Mouse (Mus musculus): ENCODE data around the gene H2-M3. TPM values are rescaled to one million over a fixed set of nuclear protein-coding genes. Genes with fewer than 3 reads are reported as not detected.

The H2-M3 gene
- polyA plus RNA-seq (2017; shearing (Covaris generic)): 100 to 1,000 TPM; 103 to 115 TPM

DNA sequence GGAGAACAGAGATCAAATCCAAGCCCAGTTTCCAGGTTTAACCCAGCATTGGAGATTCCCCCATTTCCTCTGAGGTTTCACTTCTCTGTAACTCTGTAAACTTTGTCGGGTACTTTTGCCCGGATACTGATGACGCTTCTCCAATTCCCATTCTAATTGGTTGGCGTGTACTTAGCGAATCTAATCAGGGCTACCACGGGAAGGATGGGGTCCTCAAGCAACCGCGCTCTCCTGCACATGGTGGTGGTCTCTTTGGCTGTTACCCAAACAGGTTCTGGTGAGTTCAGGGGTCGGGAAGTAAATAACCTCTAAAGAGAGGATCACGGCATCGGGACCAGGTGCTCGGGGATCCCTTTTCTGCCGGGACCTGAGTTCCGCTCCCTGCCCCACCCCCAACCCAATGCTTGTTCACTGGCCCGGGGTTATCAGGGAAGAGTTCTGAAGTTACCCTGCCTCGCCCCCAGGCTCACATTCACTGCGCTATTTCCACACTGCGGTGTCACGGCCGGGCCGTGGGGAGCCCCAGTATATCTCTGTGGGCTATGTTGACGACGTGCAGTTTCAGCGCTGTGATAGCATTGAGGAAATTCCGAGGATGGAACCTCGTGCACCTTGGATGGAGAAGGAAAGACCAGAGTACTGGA is at the start of gene H2-M3:
TSS of gene H2-M3 (plus strand) at position 163 of the 644 bp plus-strand sequence.

DNA sequence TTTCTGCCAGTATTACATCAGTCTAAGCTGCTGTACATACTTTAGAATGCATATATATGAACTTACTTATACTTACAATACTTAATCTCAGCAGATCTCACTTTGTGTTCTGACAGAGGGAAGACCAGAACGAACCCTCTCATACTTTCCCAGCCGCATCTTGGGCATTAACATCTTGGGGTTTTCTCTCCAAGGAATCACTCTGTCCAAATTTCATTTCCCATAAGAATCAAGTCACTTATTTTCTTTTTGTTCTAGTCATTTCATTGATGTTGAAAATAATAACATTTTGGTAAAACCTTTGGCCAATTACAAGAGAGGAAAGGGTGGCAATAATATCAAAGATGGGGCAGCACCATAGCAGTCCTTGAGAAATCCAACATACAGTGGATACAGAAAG is 32.8 kb upstream of the H2-M3 start, which contains the start of gene Olfr97:
TSS of gene Olfr97 (minus strand) at position 101 of the 400 bp plus-strand sequence.

DNA sequence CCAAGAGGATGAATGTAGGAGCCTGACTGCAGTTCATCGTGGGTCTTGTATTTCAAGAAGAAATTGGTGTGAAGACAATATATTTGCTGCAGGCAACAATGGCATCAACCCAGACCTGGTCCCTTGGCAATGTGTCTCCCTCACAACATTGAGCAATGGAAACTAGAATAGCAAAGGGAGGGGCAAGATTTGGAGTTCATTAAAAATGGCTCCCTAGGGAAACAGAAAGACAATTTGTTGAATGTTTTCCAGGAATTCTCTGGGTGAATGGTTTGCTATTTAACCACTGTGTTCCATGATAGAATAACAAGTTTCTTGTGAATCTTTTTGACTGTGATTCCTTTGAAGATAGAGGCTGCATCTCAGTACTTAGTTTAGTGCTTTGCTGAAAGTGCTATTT is 6.4 kb upstream of the H2-M3 start, which contains the start of gene Olfr98:
TSS of gene Olfr98 (minus strand) at position 124 of the 400 bp plus-strand sequence.

GRCm38 (mm10) chr17:37283360-37283759 is 13.3 kb downstream of the H2-M3 start, which contains the start of gene Olfr99:
Gene Olfr99 (minus strand): TSS chr17:37283460.

GRCm38 (mm10) chr17:37304213-37304612 is 34.2 kb downstream of the H2-M3 start, which contains the start of gene Olfr101:
Gene Olfr101 (minus strand): TSS chr17:37304313.

DNA sequence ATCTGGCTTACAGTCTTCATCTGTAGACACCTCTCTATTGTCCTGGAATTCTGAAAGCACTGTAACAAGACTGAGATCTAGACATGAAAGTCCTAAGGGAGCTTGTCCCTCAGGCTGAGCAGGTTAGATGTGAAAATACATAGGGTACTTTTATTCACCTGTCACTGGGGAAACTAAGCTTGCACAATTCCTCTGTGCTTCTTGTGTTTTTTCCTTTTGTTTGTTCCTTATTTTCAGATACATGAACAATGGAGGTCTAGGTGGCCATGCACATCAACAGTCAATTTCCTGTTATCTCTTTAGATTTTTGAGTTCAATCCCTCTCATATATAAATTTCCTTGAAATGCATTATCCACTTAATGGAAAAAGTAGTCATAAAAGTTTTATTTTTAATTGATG is 46.9 kb downstream of the H2-M3 start, which contains the start of gene Olfr102:
TSS of gene Olfr102 (minus strand) at position 101 of the 400 bp plus-strand sequence.

Other genes with a start within 250 kb of the H2-M3 start
- not detected for gene Mog, start 246.8 kb upstream of the H2-M3 start, polyA plus RNA-seq (2017; shearing (Covaris generic))
- 10 to 100 TPM in 1 of 2 experiments, 1 to 10 TPM in 1; 8.3 to 13.7 TPM for gene Gabbr1, start 224.3 kb upstream of the H2-M3 start, polyA plus RNA-seq (2017; shearing (Covaris generic))
- gene Olfr90, start 181.7 kb upstream of the H2-M3 start, polyA plus RNA-seq (2017; shearing (Covaris generic)): under 1 TPM; 0.16 to 0.42 TPM
- gene Olfr91, start 171.9 kb upstream of the H2-M3 start, polyA plus RNA-seq (2017; shearing (Covaris generic)): under 1 TPM; 0.10 to 0.13 TPM
- under 1 TPM in 1 of 2 experiments, not detected in 1; 0.13 TPM for gene Olfr92, start 150.1 kb upstream of the H2-M3 start, polyA plus RNA-seq (2017; shearing (Covaris generic))
- gene Olfr93, start 108.7 kb upstream of the H2-M3 start, polyA plus RNA-seq (2017; shearing (Covaris generic)): not detected
- 1 to 10 TPM in 1 of 2 experiments, under 1 TPM in 1; 0.17 to 2.7 TPM for gene Ubd, start 76.3 kb upstream of the H2-M3 start, polyA plus RNA-seq (2017; shearing (Covaris generic))
- gene Olfr94, start 69.2 kb upstream of the H2-M3 start, polyA plus RNA-seq (2017; shearing (Covaris generic)): not detected
- not detected for gene Olfr95, start 57.1 kb upstream of the H2-M3 start, polyA plus RNA-seq (2017; shearing (Covaris generic))
- gene Olfr96, start 50.1 kb upstream of the H2-M3 start, polyA plus RNA-seq (2017; shearing (Covaris generic)): under 1 TPM; 0.19 to 0.78 TPM
- not detected for gene Olfr97, start 32.9 kb upstream of the H2-M3 start, polyA plus RNA-seq (2017; shearing (Covaris generic))
- gene Olfr98, start 6.5 kb upstream of the H2-M3 start, polyA plus RNA-seq (2017; shearing (Covaris generic)): under 1 TPM in 1 of 2 experiments, not detected in 1; 0.33 TPM
- gene Olfr99, start 13.2 kb downstream of the H2-M3 start, polyA plus RNA-seq (2017; shearing (Covaris generic)): 1 to 10 TPM; 2.4 to 4.4 TPM
- gene Olfr101, start 34.1 kb downstream of the H2-M3 start, polyA plus RNA-seq (2017; shearing (Covaris generic)): under 1 TPM in 1 of 2 experiments, not detected in 1; 0.34 TPM
- gene Olfr102, start 46.8 kb downstream of the H2-M3 start, polyA plus RNA-seq (2017; shearing (Covaris generic)): 1 to 10 TPM in 1 of 2 experiments, under 1 TPM in 1; 0.46 to 1.3 TPM
- gene Olfr103, start 69.5 kb downstream of the H2-M3 start, polyA plus RNA-seq (2017; shearing (Covaris generic)): not detected
- not detected for gene Olfr104-ps, start 89.4 kb downstream of the H2-M3 start, polyA plus RNA-seq (2017; shearing (Covaris generic))
- under 1 TPM in 1 of 2 experiments, not detected in 1; 0.12 TPM for gene Olfr105-ps, start 108.8 kb downstream of the H2-M3 start, polyA plus RNA-seq (2017; shearing (Covaris generic))
- gene Olfr106-ps, start 120.2 kb downstream of the H2-M3 start, polyA plus RNA-seq (2017; shearing (Covaris generic)): not detected
- gene Olfr107, start 129.0 kb downstream of the H2-M3 start, polyA plus RNA-seq (2017; shearing (Covaris generic)): under 1 TPM; 0.05 to 0.44 TPM
- not detected for gene Olfr108, start 175.3 kb downstream of the H2-M3 start, polyA plus RNA-seq (2017; shearing (Covaris generic))
- under 1 TPM; 0.02 to 0.33 TPM for gene Olfr109, start 188.7 kb downstream of the H2-M3 start, polyA plus RNA-seq (2017; shearing (Covaris generic))
- 1 to 10 TPM in 1 of 2 experiments, not detected in 1; 1.2 TPM for gene H2-M2, start 213.3 kb downstream of the H2-M3 start, polyA plus RNA-seq (2017; shearing (Covaris generic))
- not detected for gene Olfr110, start 222.2 kb downstream of the H2-M3 start, polyA plus RNA-seq (2017; shearing (Covaris generic))
- not detected for gene Olfr111, start 237.8 kb downstream of the H2-M3 start, polyA plus RNA-seq (2017; shearing (Covaris generic))